Mouse (Mus musculus): Measurements from ENCODE around the gene Pdcd6ip.

- TF ChIP-seq POLR2A (IDR thresholded peaks at IDR 0.05; ENCODE audit: low read depth, low read length) (no peak), CTCF (conservative IDR thresholded peaks at IDR 0.05; ENCODE audit: insufficient read depth, insufficient read length, low read depth, low read length) (no peak)
Observed at GRCm38 (mm10) chr9:113673721-113674120, 34.3 kb downstream of the Pdcd6ip start.

All from kidney, adult 2 months (tissue).